Mouse (Mus musculus) kidney, adult 2 months (tissue): ENCODE results near the gene Ivns1abp.

ENCODE experiments used
- CTCF ChIP-seq: fragments of 200-500 bp; conservative IDR thresholded peaks from 2 replicates; pipeline ENCODE4 v1.5.1; 2011; ENCODE audit warnings: low read depth, mild to moderate bottlenecking, control low read depth, low read length, moderate library complexity, mixed read lengths; ENCODE audit not compliant: insufficient read depth, insufficient read length
- POLR2A ChIP-seq: fragments of 200-500 bp; IDR thresholded peaks from one replicate; pipeline ENCODE4 v1.6.1; 2011; ENCODE audit warnings: low read depth, low read length, control low read depth

GRCm38 (mm10) chr1:151345109-151345862 is 1.0 kb downstream of the Ivns1abp start:
- no peak for TF ChIP-seq CTCF
- TF ChIP-seq POLR2A, result no peak
